Mouse (Mus musculus): ENCODE data around the gene Ly9. TPM values are rescaled to one million over a fixed set of nuclear protein-coding genes. Genes with fewer than 3 reads are reported as not detected.

Ly9 gene
- total and polyA plus RNA-seq, 3 experiments = 43.6 to 68.6 (median 57.8) TPM

GRCm38 (mm10) chr1:171630912-171631311 lies 23.7 kb upstream of the Ly9 start:
- TF ChIP-seq MAX (IDR thresholded peaks at IDR 0.05; ENCODE audit: low read length) = no peak
- TF ChIP-seq BHLHE40 (IDR thresholded peaks at IDR 0.05; ENCODE audit: low read depth, low read length) = no peak
- TF ChIP-seq MAFK (IDR thresholded peaks at IDR 0.05; ENCODE audit: insufficient replicate concordance, low read length) = no peak
- TF ChIP-seq NELFE (IDR thresholded peaks at IDR 0.05; ENCODE audit: low read depth, low read length) = no peak
- TF ChIP-seq NRF1 (IDR thresholded peaks at IDR 0.05; ENCODE audit: low read depth, low read length) = no peak
- TF ChIP-seq POLR2A (IDR thresholded peaks at IDR 0.05; ENCODE audit: low read depth, low read length) = no peak
- no peak for TF ChIP-seq TCF12 (IDR thresholded peaks at IDR 0.05; ENCODE audit: low read depth, low read length)
- no peak for TF ChIP-seq USF2 (conservative IDR thresholded peaks at IDR 0.05; ENCODE audit: low read depth, low read length)
- no peak for TF ChIP-seq CHD1 (IDR thresholded peaks at IDR 0.05; ENCODE audit: low read depth, low read length)
- no peak for TF ChIP-seq ZMIZ1 (IDR thresholded peaks at IDR 0.05; ENCODE audit: low read depth, low read length)
- no peak for TF ChIP-seq CHD2 (IDR thresholded peaks at IDR 0.05; ENCODE audit: low read length)
- TF ChIP-seq GABPA (IDR thresholded peaks at IDR 0.05; ENCODE audit: insufficient replicate concordance, low read depth, low read length) = no peak
- no peak for TF ChIP-seq POLR2AphosphoS2 (IDR thresholded peaks at IDR 0.05; ENCODE audit: low read depth, low read length)
- no peak for TF ChIP-seq MYC (IDR thresholded peaks at IDR 0.05; ENCODE audit: low read depth, low read length)
- no peaks in the 10 kb centered on the region for H3K27me3 ChIP-seq (replicated peaks)
- no peak overlapping the region for H3K9ac ChIP-seq (ENCODE audit: insufficient read depth, low read depth)
- H3K4me1 ChIP-seq (ENCODE audit: control insufficient read depth in 1 of 2, insufficient read depth in 2 of 2) = peaks cover 3 to 20% of the 10 kb centered on the region in 2 experiments; a peak in 3 of 4 replicates
- in situ Hi-C loops (cut with MboI; ENCODE audit: low pct_ligation_motif_present, low pct_unique_long_range_greater_than_20kb, low sequenced_read_pairs) (no loop called here), dilution Hi-C loops (cut with MboI; ENCODE audit: extremely low pct_ligation_motif_present, extremely low pct_unique_long_range_greater_than_20kb, low sequenced_read_pairs) (no loop called here)
- no peak overlapping the region for H3K4me2 ChIP-seq (ENCODE audit: insufficient read depth, low read depth, poor library complexity, severe bottlenecking)
- H3K36me3 ChIP-seq (replicated peaks in 1 of 2; ENCODE audit: control insufficient read depth in 1 of 2, insufficient read depth in 1 of 2, low read length in 1 of 2) = peaks cover 0 to 13% of the 10 kb centered on the region in 2 experiments
- H3K27ac ChIP-seq (ENCODE audit: insufficient read depth, low read depth) = no peak overlapping the region
- H3K9me3 ChIP-seq (replicated peaks; ENCODE audit: low read length) = no peaks in the 10 kb centered on the region
- H3K79me2 ChIP-seq (replicated peaks; ENCODE audit: control insufficient read depth, extremely low read depth, insufficient read depth, poor library complexity, severe bottlenecking) = no peaks in the 10 kb centered on the region
- H3K4me3 ChIP-seq (replicated peaks in 1 of 3; ENCODE audit: low read depth in 2 of 3, low read length in 2 of 3, poor library complexity in 1 of 3) = no peak overlapping the region
- DNase-seq (ENCODE audit: extremely low read depth) = no peak

- H3K36me3 ChIP-seq (replicated peaks in 1 of 2; ENCODE audit: control insufficient read depth in 1 of 2, insufficient read depth in 1 of 2, low read length in 1 of 2) = peaks cover 0 to 7% of the 10 kb centered on the region in 2 experiments
- H3K4me1 ChIP-seq (ENCODE audit: control insufficient read depth in 1 of 2, insufficient read depth in 2 of 2) = peaks cover 3 to 18% of the 10 kb centered on the region in 2 experiments; a peak in 3 of 4 replicates
- TF ChIP-seq ZC3H11A (IDR thresholded peaks at IDR 0.05; ENCODE audit: low read depth, low read length) = no peak
- no peak for TF ChIP-seq EP300 (IDR thresholded peaks at IDR 0.05; ENCODE audit: low read length)
- TF ChIP-seq ZKSCAN1 (IDR thresholded peaks at IDR 0.05; ENCODE audit: borderline replicate concordance, low read depth, low read length) = no peak
- TF ChIP-seq MXI1 (IDR thresholded peaks at IDR 0.05; ENCODE audit: low read depth, low read length) = no peak
- no peak for TF ChIP-seq POLR2A (IDR thresholded peaks at IDR 0.05; ENCODE audit: low read depth, low read length)
- no peak for TF ChIP-seq BHLHE40 (IDR thresholded peaks at IDR 0.05; ENCODE audit: low read depth, low read length)
- no peak for TF ChIP-seq ELF1 (IDR thresholded peaks at IDR 0.05; ENCODE audit: low read depth, low read length)
- no peak for TF ChIP-seq MAX (IDR thresholded peaks at IDR 0.05; ENCODE audit: low read length)
- TF ChIP-seq SMC3 (IDR thresholded peaks at IDR 0.05; ENCODE audit: low read depth, low read length) = no peak
- no peak for TF ChIP-seq GABPA (IDR thresholded peaks at IDR 0.05; ENCODE audit: insufficient replicate concordance, low read depth, low read length)
- TF ChIP-seq TBP (conservative IDR thresholded peaks at IDR 0.05; ENCODE audit: low read depth, low read length) = no peak
- no peak for TF ChIP-seq MAZ (IDR thresholded peaks at IDR 0.05; ENCODE audit: low read depth, low read length)
- TF ChIP-seq CTCF (conservative IDR thresholded peaks at IDR 0.05 in 1 of 2, IDR thresholded peaks at IDR 0.05 in 1 of 2; ENCODE audit: low read depth in 2 of 2, low read length in 2 of 2) = no peak
- no peak for TF ChIP-seq USF2 (conservative IDR thresholded peaks at IDR 0.05; ENCODE audit: low read depth, low read length)
- TF ChIP-seq SIN3A (IDR thresholded peaks at IDR 0.05; ENCODE audit: low read length) = no peak
- TF ChIP-seq JUN (IDR thresholded peaks at IDR 0.05; ENCODE audit: insufficient read depth, low read depth, low read length) = no peak
- H3K27ac ChIP-seq (ENCODE audit: insufficient read depth, low read depth) = no peak overlapping the region
- dilution Hi-C loops (cut with MboI; ENCODE audit: extremely low pct_ligation_motif_present, extremely low pct_unique_long_range_greater_than_20kb, low sequenced_read_pairs) = no loop called here
- no peaks in the 10 kb centered on the region for H3K79me2 ChIP-seq (replicated peaks; ENCODE audit: control insufficient read depth, extremely low read depth, insufficient read depth, poor library complexity, severe bottlenecking)
- H3K9me3 ChIP-seq (replicated peaks; ENCODE audit: low read length) = no peaks in the 10 kb centered on the region
- H3K27me3 ChIP-seq (replicated peaks) = no peaks in the 10 kb centered on the region
- DNase-seq (ENCODE audit: extremely low read depth) = no peak
- in situ Hi-C loops (cut with MboI; ENCODE audit: low pct_ligation_motif_present, low pct_unique_long_range_greater_than_20kb, low sequenced_read_pairs) = no loop called here
- no peak overlapping the region for H3K9ac ChIP-seq (ENCODE audit: insufficient read depth, low read depth)
- H3K4me3 ChIP-seq (replicated peaks in 1 of 3; ENCODE audit: low read depth in 2 of 3, low read length in 2 of 3, poor library complexity in 1 of 3) = no peak overlapping the region
- no peak overlapping the region for H3K4me2 ChIP-seq (ENCODE audit: insufficient read depth, low read depth, poor library complexity, severe bottlenecking)
Measured at GRCm38 (mm10) chr1:171630041-171630440, 22.8 kb upstream of the Ly9 start.
